Mouse (Mus musculus): ENCODE results near the gene Lrrc8c. TPM values are rescaled to one million over a fixed set of nuclear protein-coding genes. Genes with fewer than 3 reads are reported as not detected.

The Lrrc8c gene
- 10 to 100 TPM; 69.5 to 73.5 TPM for polyA plus RNA-seq (2017; shearing (Covaris generic))

DNA sequence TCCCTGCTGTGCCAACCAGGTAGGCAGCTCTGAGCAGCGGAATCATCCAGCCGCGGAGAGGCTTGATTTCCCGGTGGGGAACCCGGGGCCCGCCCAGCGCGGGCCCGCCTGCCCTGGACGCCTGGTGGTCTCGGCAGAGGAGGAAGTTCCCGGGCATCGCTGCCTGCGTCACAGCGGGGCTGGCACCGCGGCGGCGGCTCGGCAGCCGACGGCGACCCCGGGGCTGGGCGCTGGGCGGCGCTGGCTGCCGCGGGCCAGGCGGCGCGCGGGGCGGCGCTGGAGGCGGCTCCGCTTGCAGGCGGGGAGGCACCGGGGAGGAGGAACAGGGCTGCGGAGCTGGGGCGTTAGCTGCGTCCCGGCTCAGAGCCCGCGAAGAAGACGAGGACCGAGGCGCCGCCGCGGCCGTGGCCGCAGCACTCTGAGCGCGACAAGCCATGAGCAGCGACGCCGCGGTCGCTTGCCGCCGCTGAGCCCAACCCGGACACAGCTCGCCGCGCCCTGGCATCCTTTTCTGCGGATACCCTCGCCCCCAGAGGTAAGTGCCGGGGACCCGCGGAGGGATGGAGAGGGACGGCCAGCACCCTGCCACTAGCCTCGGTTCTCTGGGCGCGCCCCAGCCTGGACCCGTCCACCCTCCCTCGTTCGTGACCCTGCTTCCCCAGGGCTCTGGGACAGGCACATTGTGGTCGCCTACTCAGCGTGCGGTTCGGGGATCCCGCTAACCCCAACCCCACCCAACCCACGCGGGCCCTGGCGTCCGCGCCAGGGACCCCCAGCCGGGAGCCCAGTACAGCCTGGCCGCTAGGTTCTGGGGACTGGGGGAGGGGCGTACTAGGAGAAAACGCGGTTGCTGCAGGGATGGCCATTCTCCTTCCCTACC is at the start of gene Lrrc8c:
Lrrc8c (plus strand) TSS at position 293 of the 880 bp plus-strand sequence.
- peak; percentile 70 for ATAC-seq

- no peak for ATAC-seq
These were observed 46.0 kb upstream of the Lrrc8c start for GRCm38 (mm10) chr5:105472983-105473705.

DNA sequence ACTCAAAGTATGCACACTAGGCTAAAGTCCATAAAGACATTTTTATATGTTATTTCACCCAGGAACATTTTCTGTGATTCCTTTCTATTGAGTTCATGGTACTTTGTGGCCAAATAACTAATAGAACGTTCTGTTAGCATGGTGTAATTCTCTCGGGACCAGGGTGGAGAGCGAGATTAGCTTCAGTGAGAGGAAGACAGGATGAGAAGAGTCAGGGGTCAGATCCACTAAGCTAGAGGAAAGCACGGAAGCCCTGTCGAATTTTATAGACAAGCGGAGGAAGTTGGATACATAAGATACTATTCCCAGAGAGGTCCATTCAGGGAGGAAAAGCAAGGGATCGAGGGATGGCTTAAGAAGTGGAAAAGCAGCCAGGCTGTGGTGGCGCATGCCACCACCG is 41.7 kb upstream of the Lrrc8c start:
- ATAC-seq = no peak

DNA sequence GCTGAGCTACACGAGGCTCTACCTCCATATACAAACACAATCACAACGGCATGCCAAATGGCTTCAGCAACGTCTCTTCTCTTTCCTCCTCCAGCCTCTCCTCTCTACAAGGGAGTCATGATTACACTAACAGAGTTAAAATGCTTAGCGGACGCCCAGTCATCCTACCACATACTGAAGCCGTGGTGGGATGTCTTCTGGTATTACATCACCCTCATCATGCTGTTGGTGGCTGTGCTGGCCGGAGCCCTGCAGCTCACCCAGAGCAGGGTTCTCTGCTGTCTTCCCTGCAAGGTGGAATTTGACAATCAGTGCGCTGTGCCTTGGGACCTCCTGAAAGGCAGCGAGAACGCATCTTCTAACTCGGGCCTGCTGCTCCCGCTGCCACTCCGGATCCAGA is 39.5 kb upstream of the Lrrc8c start:
- no peak for ATAC-seq

DNA sequence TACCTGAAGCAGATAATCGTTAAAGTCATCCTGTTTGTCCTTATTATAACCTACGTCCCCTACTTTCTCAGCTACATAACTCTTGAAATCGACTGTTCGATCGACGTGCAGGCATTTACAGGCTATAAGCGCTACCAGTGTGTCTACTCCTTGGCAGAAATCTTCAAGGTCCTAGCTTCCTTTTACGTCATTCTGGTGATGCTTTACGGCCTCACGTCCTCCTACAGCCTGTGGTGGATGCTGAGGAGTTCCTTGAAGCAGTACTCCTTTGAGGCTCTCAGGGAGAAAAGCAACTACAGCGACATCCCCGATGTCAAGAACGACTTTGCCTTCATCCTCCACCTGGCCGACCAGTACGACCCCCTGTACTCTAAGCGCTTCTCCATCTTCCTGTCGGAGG is 38.6 kb upstream of the Lrrc8c start:
- no peak for ATAC-seq

- ATAC-seq = no peak
These were observed 35.6 kb upstream of the Lrrc8c start for GRCm38 (mm10) chr5:105483632-105484031.

DNA sequence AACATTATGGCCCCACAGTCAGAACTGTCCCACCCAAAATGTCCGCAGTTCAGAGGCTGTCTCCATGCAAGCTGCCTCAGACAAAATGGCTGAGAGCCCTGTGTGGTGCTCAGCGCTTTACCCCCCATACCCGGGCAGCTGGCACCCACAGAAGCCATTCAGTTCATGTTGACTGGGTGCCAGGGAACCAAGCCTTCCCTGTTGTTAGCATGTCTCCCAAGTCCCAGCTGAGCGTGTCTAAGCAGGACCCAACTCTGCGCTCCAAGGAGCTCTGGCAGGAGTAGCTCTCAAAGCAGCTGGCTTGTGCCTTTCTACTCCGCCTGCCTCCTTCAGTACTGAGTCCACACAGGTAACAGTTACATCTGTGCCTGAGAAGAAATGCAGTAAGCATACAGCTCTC is 34.9 kb upstream of the Lrrc8c start:
- ATAC-seq = no peak

DNA sequence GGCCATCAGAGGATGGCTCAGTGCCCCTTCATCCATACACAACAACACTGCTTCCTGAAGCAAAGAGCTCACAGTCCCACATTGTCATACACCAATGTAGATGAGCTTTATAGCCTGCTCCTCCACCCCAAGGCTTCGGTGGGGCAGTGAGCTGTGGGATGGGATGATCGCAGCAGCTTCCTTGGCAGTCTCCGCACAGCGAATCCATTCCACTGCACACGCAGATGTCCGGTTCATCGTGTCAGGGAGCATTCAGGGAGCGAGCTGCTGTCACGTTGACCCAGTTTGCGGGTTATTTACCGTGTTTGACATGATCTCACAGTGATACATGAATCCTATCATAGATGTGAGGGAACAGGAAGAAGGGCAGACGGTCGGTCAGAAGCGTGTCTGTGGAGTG is 34.3 kb upstream of the Lrrc8c start:
- no peak for ATAC-seq

GRCm38 (mm10) chr5:105490211-105490610 is 29.0 kb upstream of the Lrrc8c start:
- ATAC-seq = no peak

DNA sequence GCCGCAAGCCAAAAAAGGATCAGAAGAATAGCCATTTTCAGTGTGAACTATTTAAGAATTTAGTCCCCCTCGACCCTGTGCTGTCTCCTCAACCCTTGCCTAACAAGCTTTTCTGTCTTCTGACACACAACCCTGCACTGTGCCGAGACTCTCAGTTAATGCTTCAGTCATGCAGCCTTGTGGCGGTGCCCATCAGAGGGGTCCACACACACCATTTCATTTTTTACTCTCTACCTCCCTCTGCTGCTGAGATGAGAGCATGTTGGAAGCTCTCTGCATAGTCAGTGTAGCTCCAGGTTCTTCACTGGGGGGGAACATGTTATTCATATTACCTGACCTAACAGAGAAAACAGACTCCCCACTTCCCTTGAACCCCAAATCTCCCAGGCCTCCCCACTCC is 27.8 kb upstream of the Lrrc8c start:
- no peak for ATAC-seq

DNA sequence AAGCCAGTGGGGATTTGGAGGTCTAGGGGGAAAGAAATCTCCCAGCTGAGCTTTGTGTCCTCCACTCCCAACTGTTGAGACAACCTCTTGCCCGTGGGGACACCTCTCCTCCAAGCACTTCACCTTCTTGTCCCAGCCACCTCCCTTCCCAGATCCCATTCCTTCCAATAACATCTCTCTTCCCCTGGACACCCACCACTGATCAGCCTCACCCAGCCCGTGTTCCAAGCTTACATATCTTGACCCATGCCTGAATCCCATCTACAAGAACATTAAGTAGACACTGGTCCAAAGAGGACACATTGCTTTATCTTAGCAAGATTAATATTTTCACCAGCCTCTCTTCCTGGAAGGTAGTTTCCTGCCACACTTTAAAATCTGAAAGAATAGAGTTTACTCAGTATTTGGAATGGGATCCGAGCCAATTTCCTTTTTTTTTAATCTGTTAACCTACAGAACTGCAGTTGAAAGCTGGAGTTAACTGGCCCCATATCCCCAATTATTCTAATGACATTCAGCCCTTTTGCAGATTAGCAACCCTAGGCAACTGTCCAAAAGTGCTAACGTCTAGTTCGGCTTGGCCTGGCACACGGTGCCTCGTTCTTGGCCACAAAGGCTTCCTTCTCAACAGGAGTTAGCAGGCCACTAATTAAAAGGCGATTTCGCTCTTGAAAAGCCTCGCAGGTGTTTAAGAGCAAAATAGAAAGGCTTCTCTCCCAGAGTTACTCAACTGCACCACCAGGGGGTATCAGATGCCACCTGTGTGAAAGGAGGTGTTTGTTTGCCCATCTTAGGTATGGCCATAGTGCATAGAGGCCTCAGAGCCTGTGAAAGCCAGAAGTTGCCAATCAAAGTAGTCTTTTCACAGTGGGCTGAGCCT is 26.6 kb upstream of the Lrrc8c start:
- peak; percentile 42 for ATAC-seq

GRCm38 (mm10) chr5:105493377-105493776 is 25.8 kb upstream of the Lrrc8c start:
- ATAC-seq = no peak

DNA sequence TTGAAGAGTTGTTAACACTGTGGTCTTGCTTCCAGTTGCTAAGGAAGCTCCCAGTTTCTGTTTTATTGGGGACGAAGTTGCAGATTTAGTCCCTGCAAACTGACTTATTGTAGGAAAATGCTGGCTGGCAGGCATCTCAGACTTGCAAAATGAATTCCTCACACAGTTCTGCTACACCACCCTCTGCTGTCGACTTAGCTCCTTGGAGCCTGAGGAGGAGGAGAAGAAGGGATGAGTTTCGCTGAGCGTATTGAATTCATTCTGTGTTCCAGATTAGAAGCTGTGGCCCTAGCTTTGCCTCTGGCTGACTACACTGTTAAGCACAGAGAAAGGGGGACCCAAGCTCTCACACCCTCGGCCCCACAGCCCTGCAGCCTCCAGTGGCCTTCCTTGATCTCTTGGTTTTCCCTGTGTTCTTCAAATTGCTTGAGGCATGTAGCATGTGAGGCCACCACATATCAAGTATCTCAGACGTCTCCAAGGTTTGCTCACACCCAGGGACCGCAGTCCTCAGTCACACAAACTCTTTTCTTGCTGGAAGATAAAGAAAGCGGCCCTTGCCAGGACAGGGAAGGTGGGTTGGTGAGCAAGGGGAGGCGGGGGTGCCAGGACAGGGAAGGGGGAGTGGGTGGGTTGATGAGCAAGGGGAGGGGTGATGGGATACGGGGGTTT is 24.8 kb upstream of the Lrrc8c start:
- no peak for ATAC-seq

GRCm38 (mm10) chr5:105494918-105495901 is 24.0 kb upstream of the Lrrc8c start:
- peak; percentile 88 for ATAC-seq

DNA sequence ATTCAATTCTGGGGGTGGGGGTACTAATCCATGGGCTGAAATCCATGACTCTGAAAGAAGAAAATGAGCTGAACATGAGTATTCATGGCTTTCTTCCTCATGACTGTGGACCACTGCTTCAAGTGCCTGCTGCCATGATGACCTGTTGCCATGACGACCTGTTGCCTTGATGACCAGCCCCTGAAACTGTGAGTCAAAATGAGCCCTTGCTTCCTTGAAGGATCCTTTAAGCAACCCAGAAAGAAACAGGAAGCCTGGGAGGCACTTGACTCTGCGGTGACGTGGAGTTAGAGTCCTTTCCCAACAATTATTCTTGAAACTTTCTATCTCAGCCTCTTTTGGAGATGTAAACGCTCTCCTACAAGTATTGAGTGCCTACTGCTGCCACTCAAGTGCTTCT is 23.1 kb upstream of the Lrrc8c start:
- ATAC-seq = no peak

- ATAC-seq = no peak
These were observed 22.6 kb upstream of the Lrrc8c start for GRCm38 (mm10) chr5:105496586-105496985.

DNA sequence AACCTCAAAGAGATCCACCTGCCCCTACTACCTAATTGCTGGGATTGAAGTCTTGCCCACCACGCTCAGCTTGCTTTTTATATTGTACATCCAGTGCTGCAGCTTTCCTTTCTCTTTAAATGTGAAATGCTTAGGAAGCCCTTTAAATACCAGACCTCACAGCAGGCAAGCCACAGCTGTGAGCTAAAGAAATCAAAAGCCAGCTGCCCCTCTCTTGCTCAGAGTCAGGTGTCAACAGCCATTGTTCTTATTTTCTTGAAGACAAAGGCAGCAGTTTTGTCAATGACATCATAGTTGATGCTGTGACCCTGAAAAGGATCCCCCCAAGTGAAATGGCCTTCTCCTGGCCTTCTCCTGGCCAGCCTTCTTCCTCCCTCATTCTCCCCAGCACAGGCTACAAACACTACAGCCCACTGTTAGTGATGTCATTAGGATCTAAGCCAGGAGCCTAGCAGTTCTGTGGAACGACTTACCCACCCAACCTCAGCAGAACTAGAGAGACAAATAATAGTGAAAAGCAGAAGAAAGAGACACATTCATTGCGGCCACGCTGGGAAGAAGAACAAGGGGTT is 20.7 kb upstream of the Lrrc8c start:
- no peak for ATAC-seq

GRCm38 (mm10) chr5:105499396-105499795 is 19.8 kb upstream of the Lrrc8c start:
- no peak for ATAC-seq

- ATAC-seq = peak; percentile 61
These were observed 18.8 kb upstream of the Lrrc8c start for GRCm38 (mm10) chr5:105500132-105501121.
